Mouse (Mus musculus): ENCODE data around the gene Slc25a21. TPM values are rescaled to one million over a fixed set of nuclear protein-coding genes. Genes with fewer than 3 reads are reported as not detected.
"Not testable (repeated sequence)": the region's sequence is repeated elsewhere in the genome, so short reads cannot be mapped to it uniquely, and the experiment has no call there.

Gene Slc25a21
- polyA plus RNA-seq, 1 experiment from 2014 or later = 0.13 TPM

DNA sequence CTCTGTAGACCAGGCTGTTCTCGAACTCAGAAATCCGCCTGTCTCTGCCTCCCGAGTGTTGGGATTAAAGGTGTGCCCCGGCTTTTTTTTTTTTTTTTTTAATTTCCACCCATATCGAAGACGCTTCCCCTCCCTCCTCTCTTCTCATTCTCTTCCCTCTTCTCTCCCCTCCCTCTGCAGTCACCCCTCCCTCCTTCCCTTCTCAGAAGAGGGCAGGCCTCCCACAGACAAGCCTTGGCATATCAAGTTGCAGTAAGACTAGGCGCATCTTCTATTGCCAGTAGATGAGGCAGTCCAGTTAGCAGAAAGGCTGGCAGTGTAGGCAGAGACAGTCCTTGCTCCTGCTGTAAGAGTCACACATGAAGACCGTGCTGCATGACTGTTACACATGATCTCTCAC lies 30.5 kb upstream of the Slc25a21 start:
- DNase-seq (no peak), ATAC-seq (ENCODE audit: insufficient read depth) (no peak)
- H3K27ac ChIP-seq (ENCODE audit: low read depth) = no peak overlapping the region
- WGBS = 77% methylated on average over 4 of the region's 8 CpGs
- no peak overlapping the region for H3K4me2 ChIP-seq
- no peaks in the 10 kb centered on the region for H3K9me3 ChIP-seq (ENCODE audit: low read depth, low read length)
- H3K9ac ChIP-seq = no peak overlapping the region
- peaks cover 6% of the 10 kb centered on the region; the same call in 1 of the 2 replicates for H3K4me1 ChIP-seq (ENCODE audit: insufficient read depth)
- TF ChIP-seq CTCF (IDR thresholded peaks at IDR 0.05; ENCODE audit: low read depth) = no peak
- no peaks in the 10 kb centered on the region for H3K36me3 ChIP-seq (ENCODE audit: insufficient read depth)
- no peak overlapping the region for H3K4me3 ChIP-seq (ENCODE audit: low read depth, low read length)
- H3K27me3 ChIP-seq (ENCODE audit: insufficient read depth, low read length) = no peaks in the 10 kb centered on the region

- TF ChIP-seq CTCF (IDR thresholded peaks at IDR 0.05; ENCODE audit: low read depth) = no peak
- WGBS = 85% methylated on average over 9 of the region's 9 CpGs
- no peaks in the 10 kb centered on the region for H3K9me3 ChIP-seq (ENCODE audit: low read depth, low read length)
- H3K4me1 ChIP-seq (ENCODE audit: insufficient read depth) = peaks cover under 1% of the 10 kb centered on the region; the same call in 1 of the 2 replicates
- no peaks in the 10 kb centered on the region for H3K36me3 ChIP-seq (ENCODE audit: insufficient read depth)
- ATAC-seq (ENCODE audit: insufficient read depth) = no peak
- no peak overlapping the region for H3K9ac ChIP-seq
- H3K4me2 ChIP-seq = no peak overlapping the region
- DNase-seq = no peak
- no peak overlapping the region for H3K4me3 ChIP-seq (ENCODE audit: low read depth, low read length)
- no peak overlapping the region for H3K27ac ChIP-seq (ENCODE audit: low read depth)
- H3K27me3 ChIP-seq (ENCODE audit: insufficient read depth, low read length) = no peaks in the 10 kb centered on the region
Measured at GRCm38 (mm10) chr12:57226411-57226810, 29.1 kb upstream of the Slc25a21 start.

DNA sequence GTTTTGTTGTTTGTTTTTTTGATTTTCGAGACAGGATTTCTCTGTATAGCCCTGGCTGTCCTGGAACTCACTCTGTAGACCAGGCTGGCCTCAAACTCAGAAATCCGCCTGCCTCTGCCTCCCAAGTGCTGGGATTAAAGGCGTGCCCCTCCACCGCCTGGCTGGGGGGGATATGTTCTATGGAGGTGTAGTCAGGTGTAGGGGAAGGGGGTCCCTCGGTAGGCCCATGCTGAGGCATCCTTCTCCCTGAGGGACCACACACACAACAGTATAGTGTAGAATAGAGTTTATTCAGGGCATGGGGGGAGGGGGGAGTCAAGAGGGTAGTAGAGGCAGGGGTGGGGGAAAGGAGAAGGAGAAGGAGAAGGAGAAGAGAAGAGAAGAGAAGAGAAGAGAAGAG lies 15.2 kb upstream of the Slc25a21 start:
- H3K4me3 ChIP-seq (ENCODE audit: low read depth, low read length); DNase-seq; H3K4me1 ChIP-seq (ENCODE audit: insufficient read depth); H3K36me3 ChIP-seq (ENCODE audit: insufficient read depth); H3K27ac ChIP-seq (ENCODE audit: low read depth); H3K9me3 ChIP-seq (ENCODE audit: low read depth, low read length); H3K9ac ChIP-seq; H3K4me2 ChIP-seq; H3K27me3 ChIP-seq (ENCODE audit: insufficient read depth, low read length): not testable (repeated sequence)
- ATAC-seq (ENCODE audit: insufficient read depth) = peak; percentile 42; the same call in 1 of the 2 replicates
- WGBS = 81% methylated on average over 5 of the region's 5 CpGs

- DNase-seq (peak; percentile 61), ATAC-seq (ENCODE audit: insufficient read depth) (peak; percentile 83)
- H3K9me3 ChIP-seq (ENCODE audit: low read depth, low read length) = no peaks in the 10 kb centered on the region
- no peak overlapping the region for H3K27ac ChIP-seq (ENCODE audit: low read depth)
- 6% methylated on average over 30 of the region's 30 CpGs for WGBS
- H3K36me3 ChIP-seq (ENCODE audit: insufficient read depth) = no peaks in the 10 kb centered on the region
- no peaks in the 10 kb centered on the region for H3K4me1 ChIP-seq (ENCODE audit: insufficient read depth)
- TF ChIP-seq CTCF (IDR thresholded peaks at IDR 0.05; ENCODE audit: low read depth) = no peak
- peak overlapping the region; percentile 60 for H3K9ac ChIP-seq
- H3K27me3 ChIP-seq (ENCODE audit: insufficient read depth, low read length) = no peaks in the 10 kb centered on the region
- peak overlapping the region; percentile 46 for H3K4me3 ChIP-seq (ENCODE audit: low read depth, low read length)
- H3K4me2 ChIP-seq = peak overlapping the region; percentile 91
Measured at GRCm38 (mm10) chr12:57211353-57212311, 14.4 kb upstream of the Slc25a21 start.

DNA sequence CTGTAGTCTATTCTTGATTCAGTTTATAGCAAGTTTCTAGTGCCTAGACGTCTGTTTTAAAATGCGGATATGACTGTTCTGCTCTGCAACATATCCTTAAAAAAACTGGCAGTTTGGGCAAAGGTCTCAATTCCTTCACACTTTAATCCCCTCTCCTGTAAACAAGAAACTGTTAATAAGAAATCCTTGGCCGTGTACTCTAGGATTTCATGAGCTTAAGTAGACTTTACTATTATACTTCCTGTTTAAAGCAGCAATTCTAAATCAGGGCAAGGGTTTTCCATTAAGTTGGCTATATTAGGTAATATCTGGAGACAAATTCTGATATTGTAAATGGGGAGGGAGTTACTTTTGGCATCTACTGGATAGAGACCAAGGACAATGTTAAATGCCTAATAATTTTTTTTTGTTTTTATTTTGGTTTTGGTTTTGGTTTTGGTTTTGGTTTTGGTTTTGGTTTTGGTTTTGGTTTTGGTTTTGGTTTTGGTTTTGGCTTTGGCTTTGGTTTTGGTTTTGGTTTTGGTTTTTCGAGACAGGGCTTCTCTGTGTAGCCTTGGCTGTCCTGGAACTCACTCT lies 7.1 kb upstream of the Slc25a21 start:
- no peak for TF ChIP-seq CTCF (IDR thresholded peaks at IDR 0.05; ENCODE audit: low read depth)
- Histone ChIP-seq H3K27me3 (ENCODE audit: insufficient read depth, low read length) (no peaks in the 10 kb centered on the region), H3K9ac (no peak overlapping the region), H3K27ac (ENCODE audit: low read depth) (no peak overlapping the region), H3K4me3 (ENCODE audit: low read depth, low read length) (no peak overlapping the region), H3K36me3 (ENCODE audit: insufficient read depth) (no peaks in the 10 kb centered on the region), H3K9me3 (ENCODE audit: low read depth, low read length) (no peaks in the 10 kb centered on the region), H3K4me2 (no peak overlapping the region), H3K4me1 (ENCODE audit: insufficient read depth) (no peaks in the 10 kb centered on the region)
- WGBS = 75% methylated on average over 4 of the region's 4 CpGs
- ATAC-seq (ENCODE audit: insufficient read depth) (no peak), DNase-seq (no peak)

DNA sequence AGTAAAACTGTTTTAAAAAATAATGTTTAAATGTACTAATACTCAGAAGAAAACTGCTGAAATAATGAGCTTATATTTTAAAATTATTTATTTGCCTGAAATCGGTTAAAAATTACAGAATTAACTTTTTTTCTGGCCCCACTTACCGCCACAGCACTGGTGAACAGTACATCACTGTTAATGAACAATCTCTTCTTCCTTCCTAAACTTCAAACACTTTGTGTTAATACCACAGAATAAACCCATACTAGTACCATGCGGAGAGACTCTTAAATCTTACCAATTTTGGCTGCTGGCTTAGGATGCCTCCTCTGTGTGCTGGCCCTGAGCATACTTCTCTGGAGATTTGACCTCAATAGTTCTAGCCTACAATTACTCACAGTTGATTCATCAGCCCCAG lies 4.6 kb upstream of the Slc25a21 start:
- H3K27ac ChIP-seq (ENCODE audit: low read depth) = no peak overlapping the region
- no peak for ATAC-seq (ENCODE audit: insufficient read depth)
- no peaks in the 10 kb centered on the region for H3K36me3 ChIP-seq (ENCODE audit: insufficient read depth)
- no peaks in the 10 kb centered on the region for H3K9me3 ChIP-seq (ENCODE audit: low read depth, low read length)
- H3K4me2 ChIP-seq = no peak overlapping the region
- H3K27me3 ChIP-seq (ENCODE audit: insufficient read depth, low read length) = peaks cover 8% of the 10 kb centered on the region
- no peaks in the 10 kb centered on the region for H3K4me1 ChIP-seq (ENCODE audit: insufficient read depth)
- no peak for TF ChIP-seq CTCF (IDR thresholded peaks at IDR 0.05; ENCODE audit: low read depth)
- WGBS = 92% methylated on average over 3 of the region's 3 CpGs
- no peak for DNase-seq
- H3K4me3 ChIP-seq (ENCODE audit: low read depth, low read length) = no peak overlapping the region
- H3K9ac ChIP-seq = no peak overlapping the region

- Histone ChIP-seq H3K9me3 (ENCODE audit: low read depth, low read length) (no peaks in the 10 kb centered on the region), H3K4me3 (ENCODE audit: low read depth, low read length) (no peak overlapping the region), H3K27ac (ENCODE audit: low read depth) (no peak overlapping the region), H3K9ac (no peak overlapping the region), H3K4me2 (no peak overlapping the region), H3K36me3 (ENCODE audit: insufficient read depth) (no peaks in the 10 kb centered on the region), H3K4me1 (ENCODE audit: insufficient read depth) (no peaks in the 10 kb centered on the region), H3K27me3 (ENCODE audit: insufficient read depth, low read length) (peaks cover 13% of the 10 kb centered on the region)
- no peak for DNase-seq
- no peak for ATAC-seq (ENCODE audit: insufficient read depth)
- 92% methylated on average over 2 of the region's 2 CpGs for WGBS
- no peak for TF ChIP-seq CTCF (IDR thresholded peaks at IDR 0.05; ENCODE audit: low read depth)
Measured at GRCm38 (mm10) chr12:57199427-57199826, 2.2 kb upstream of the Slc25a21 start.
